In genomic region chrX:134221856-134222255, GRCm38 (mm10) we compare ENCODE assay signal across 37 mouse cellular contexts. TPM values are rescaled to one million over a fixed set of nuclear protein-coding genes. Genes with fewer than 3 reads are reported as not detected.
"Had no signal": no experiment of that assay in that cellular context is flagged by ENCODE, and none has a peak within 500 bp of the region (broad histone marks: within the 10 kb centered on the region; RNA-seq: fewer than 3 reads in every experiment).

Gene Nox1 (minus strand): TSS chrX:134221956.

- H3K27ac ChIP-seq: limb, embryonic 10.5 days; limb, embryonic 12.5 days; limb, embryonic 13.5 days; limb, embryonic 15.5 days; liver, embryonic 13.5 days; liver, embryonic 14.5 days; liver, embryonic 15.5 days; lung, embryonic 15.5 days; macrophage; midbrain, embryonic 10.5 days; midbrain, embryonic 12.5 days; midbrain, embryonic 13.5 days; midbrain, embryonic 15.5 days; neural tube, embryonic 12.5 days had no signal

- H3K27me3 ChIP-seq: liver, embryonic 13.5 days; liver, embryonic 15.5 days; lung, embryonic 15.5 days; midbrain, embryonic 12.5 days; midbrain, embryonic 13.5 days; midbrain, embryonic 15.5 days had no signal

- DNase-seq: left cerebral cortex, postnatal 4 days; liver; liver, embryonic 13.5 days; liver, postnatal 0 days; lung, adult 18-20 months; lung, adult 2 months; lung, embryonic 14.5 days; lung, postnatal 10 days; lung, postnatal 14 days; lung, postnatal 36 days; lung, postnatal 4 days; midbrain, embryonic 14.5 days had no signal

- H3K4me1 ChIP-seq: limb, embryonic 10.5 days; limb, embryonic 12.5 days; limb, embryonic 13.5 days; limb, embryonic 15.5 days; lung, embryonic 15.5 days; megakaryocyte, embryonic 14.5 days; midbrain, embryonic 10.5 days; midbrain, embryonic 12.5 days; midbrain, embryonic 13.5 days; midbrain, embryonic 15.5 days; neural tube, embryonic 12.5 days had no signal

- H3K4me2 ChIP-seq: limb, embryonic 12.5 days; limb, embryonic 13.5 days; limb, embryonic 15.5 days; liver, embryonic 11.5 days; liver, embryonic 13.5 days; liver, embryonic 15.5 days; lung, embryonic 14.5 days; lung, embryonic 15.5 days; midbrain, embryonic 11.5 days; midbrain, embryonic 12.5 days; midbrain, embryonic 13.5 days; midbrain, embryonic 15.5 days; neural tube, embryonic 12.5 days had no signal

- ATAC-seq: liver, postnatal 0 days; lung, postnatal 0 days; midbrain, embryonic 13.5 days; midbrain, embryonic 15.5 days; midbrain, embryonic 16.5 days had no signal

- H3K9me3 ChIP-seq: limb, embryonic 10.5 days; limb, embryonic 12.5 days; limb, embryonic 13.5 days; limb, embryonic 15.5 days; liver, embryonic 13.5 days; liver, embryonic 15.5 days; lung, embryonic 15.5 days; megakaryocyte, embryonic 14.5 days; midbrain, embryonic 10.5 days; midbrain, embryonic 12.5 days; midbrain, embryonic 13.5 days; midbrain, embryonic 15.5 days; neural tube, embryonic 12.5 days had no signal

- H3K4me3 ChIP-seq: limb, embryonic 10.5 days; limb, embryonic 12.5 days; limb, embryonic 13.5 days; limb, embryonic 15.5 days; liver, embryonic 13.5 days; liver, embryonic 15.5 days; lung, embryonic 15.5 days; megakaryocyte, embryonic 14.5 days; midbrain, embryonic 10.5 days; midbrain, embryonic 12.5 days; midbrain, embryonic 13.5 days; midbrain, embryonic 15.5 days; myocyte; neural tube, embryonic 12.5 days had no signal

- H3K36me3 ChIP-seq: limb, embryonic 10.5 days; limb, embryonic 12.5 days; limb, embryonic 13.5 days; limb, embryonic 15.5 days; liver, embryonic 13.5 days; lung, embryonic 15.5 days; midbrain, embryonic 10.5 days; midbrain, embryonic 12.5 days; midbrain, embryonic 13.5 days; midbrain, embryonic 15.5 days; neural tube, embryonic 12.5 days had no signal

- H3K9ac ChIP-seq: limb, embryonic 12.5 days; limb, embryonic 13.5 days; limb, embryonic 15.5 days; liver, embryonic 13.5 days; liver, embryonic 14.5 days; liver, embryonic 15.5 days; liver, postnatal 0 days; lung, embryonic 14.5 days; lung, embryonic 15.5 days; midbrain, embryonic 12.5 days; midbrain, embryonic 13.5 days; midbrain, embryonic 15.5 days; neural tube, embryonic 12.5 days had no signal

RNA-seq across cellular contexts. Expression of gene Nox1, which starts in this region (rescaled TPM):
- total RNA-seq: left cerebral cortex, postnatal 10 days; left cerebral cortex, postnatal 36 days; left cerebral cortex, postnatal 4 days; megakaryocyte-erythroid progenitor cell, adult 5-6 weeks; monocyte, adult 5-6 weeks had no signal
- polyA plus RNA-seq: limb, embryonic 10.5 days; limb, embryonic 12.5 days; liver, embryonic 13.5 days; liver, embryonic 15.5 days; liver, embryonic 16.5 days; macrophage; midbrain, embryonic 10.5 days; midbrain, embryonic 11.5 days; neural tube, embryonic 11.5 days; neural tube, embryonic 12.5 days had no signal
